Mouse (Mus musculus) kidney, embryonic 15.5 days (tissue): ENCODE measurements around the gene Itga8. TPM values are rescaled to one million over a fixed set of nuclear protein-coding genes. Genes with fewer than 3 reads are reported as not detected.
A peak's percentile ranks its signal among the peaks of the same experiment; 100 is the strongest.

Experiments used
- ATAC-seq: fragments of 200-750 bp; cut with Nextera tagmentation; replicated peaks from 2 replicates; pipeline ENCODE4 v1.8.0; 2017; ENCODE audit warnings: moderate TSS enrichment; ENCODE audit not compliant: low FRiP score
- H3K27ac ChIP-seq: fragments of 300-500 bp; sonication (generic); 2 replicates; pipeline ENCODE4 v1.5.1; 2015; ENCODE audit warnings: mild to moderate bottlenecking, inconsistent platforms
- H3K27me3 ChIP-seq: fragments of 300-500 bp; sonication (generic); 2 replicates; pipeline ENCODE4 v1.6.1; 2015; ENCODE audit warnings: inconsistent platforms
- H3K36me3 ChIP-seq: fragments of 300-500 bp; sonication (generic); 2 replicates; pipeline ENCODE4 v1.6.1; 2015; ENCODE audit warnings: inconsistent platforms
- H3K4me1 ChIP-seq: fragments of 300-500 bp; sonication (generic); 2 replicates; pipeline ENCODE4 v1.6.1; 2015; ENCODE audit warnings: inconsistent platforms
- H3K4me2 ChIP-seq: fragments of 300-500 bp; sonication (generic); 2 replicates; pipeline ENCODE4 v1.6.1; 2015; ENCODE audit warnings: moderate library complexity, mild to moderate bottlenecking, inconsistent platforms
- H3K4me3 ChIP-seq: fragments of 300-500 bp; sonication (generic); replicated peaks from 2 replicates; pipeline ENCODE4 v1.5.1; 2015; ENCODE audit warnings: mild to moderate bottlenecking, inconsistent platforms
- H3K9ac ChIP-seq: fragments of 300-500 bp; sonication (generic); 2 replicates; pipeline ENCODE4 v1.6.1; 2015; ENCODE audit warnings: mild to moderate bottlenecking, inconsistent platforms
- H3K9me3 ChIP-seq: fragments of 300-500 bp; sonication (generic); replicated peaks from 2 replicates; pipeline ENCODE4 v1.6.1; 2016; ENCODE audit warnings: inconsistent platforms
- WGBS: fragments of 180-500 bp; shearing (Covaris S2); methylation state at CpG from one replicate; pipeline ENCODE4 v1.1.7; 2015; ENCODE audit warnings: mixed read lengths; 5-methylcytosine and 5-hydroxymethylcytosine counted together
- polyA plus RNA-seq: library from polyadenylated mRNA; unstranded; fragments of >200 nt; fragmentation: Nextera tagmentation; extraction: Ambion mirVana; gene quantifications from 2 replicates; pipeline ENCODE4 v1.2.1, GENCODE M21; 2015

The Itga8 gene
- polyA plus RNA-seq, 1 experiment from 2014 or later = 39.8 TPM

GRCm38 (mm10) chr2:12318715-12319114 is 17.0 kb upstream of the Itga8 start:
- Histone ChIP-seq H3K27me3 (no peaks in the 10 kb centered on the region), H3K9me3 (0 out of 2 replicates have a peak, but pooled peaks cover 5% of the 10 kb centered on the region), H3K36me3 (no peaks in the 10 kb centered on the region), H3K4me2 (no peak overlapping the region), H3K27ac (no peak overlapping the region), H3K9ac (no peak overlapping the region), H3K4me1 (0 out of 2 replicates have a peak, but pooled peaks cover 5% of the 10 kb centered on the region), H3K4me3 (no peak overlapping the region)
- 89% methylated on average over 3 of the region's 3 CpGs for WGBS
- no peak for ATAC-seq

- no peak overlapping the region for H3K4me3 ChIP-seq
- 0 out of 2 replicates have a peak, but pooled peaks cover 5% of the 10 kb centered on the region for H3K9me3 ChIP-seq
- no peak overlapping the region for H3K9ac ChIP-seq
- 0 out of 2 replicates have a peak, but pooled peaks cover 5% of the 10 kb centered on the region for H3K4me1 ChIP-seq
- H3K36me3 ChIP-seq = no peaks in the 10 kb centered on the region
- H3K27me3 ChIP-seq = no peaks in the 10 kb centered on the region
- no peak overlapping the region for H3K4me2 ChIP-seq
- no peak overlapping the region for H3K27ac ChIP-seq
- no peak for ATAC-seq
- 70% methylated on average over 4 of the region's 4 CpGs for WGBS
Measured at GRCm38 (mm10) chr2:12318036-12318435, 16.3 kb upstream of the Itga8 start.

- WGBS = 79% methylated on average over 5 of the region's 5 CpGs
- no peak overlapping the region for H3K4me3 ChIP-seq
- H3K4me2 ChIP-seq = no peak overlapping the region
- ATAC-seq = no peak
- H3K27ac ChIP-seq = no peak overlapping the region
- no peaks in the 10 kb centered on the region for H3K9me3 ChIP-seq
- no peaks in the 10 kb centered on the region for H3K36me3 ChIP-seq
- H3K9ac ChIP-seq = no peak overlapping the region
- no peaks in the 10 kb centered on the region for H3K27me3 ChIP-seq
- 0 out of 2 replicates have a peak, but pooled peaks cover 5% of the 10 kb centered on the region for H3K4me1 ChIP-seq
Measured at GRCm38 (mm10) chr2:12317343-12317742, 15.6 kb upstream of the Itga8 start.

GRCm38 (mm10) chr2:12316361-12316760 is 14.6 kb upstream of the Itga8 start:
- Histone ChIP-seq H3K9ac (no peak overlapping the region), H3K9me3 (no peaks in the 10 kb centered on the region), H3K36me3 (no peaks in the 10 kb centered on the region), H3K4me3 (no peak overlapping the region), H3K27ac (no peak overlapping the region), H3K4me2 (no peak overlapping the region), H3K27me3 (no peaks in the 10 kb centered on the region), H3K4me1 (0 out of 2 replicates have a peak, but pooled peaks cover 5% of the 10 kb centered on the region)
- WGBS = 37% methylated on average over 7 of the region's 7 CpGs
- ATAC-seq = no peak

GRCm38 (mm10) chr2:12314028-12314427 is 12.3 kb upstream of the Itga8 start:
- ATAC-seq = no peak

GRCm38 (mm10) chr2:12308466-12308865 is 6.7 kb upstream of the Itga8 start:
- no peak overlapping the region for H3K27ac ChIP-seq
- 0 out of 2 replicates have a peak, but pooled peaks cover 4% of the 10 kb centered on the region for H3K4me1 ChIP-seq
- H3K27me3 ChIP-seq = no peaks in the 10 kb centered on the region
- no peaks in the 10 kb centered on the region for H3K36me3 ChIP-seq
- no peak for ATAC-seq
- H3K4me2 ChIP-seq = no peak overlapping the region
- no peak overlapping the region for H3K4me3 ChIP-seq
- H3K9ac ChIP-seq = no peak overlapping the region
- no peaks in the 10 kb centered on the region for H3K9me3 ChIP-seq

More at GRCm38 (mm10) chr2:12314028-12314427, 12.3 kb upstream of the Itga8 start:
- no peak overlapping the region for H3K4me2 ChIP-seq
- H3K4me3 ChIP-seq = no peak overlapping the region
- no peaks in the 10 kb centered on the region for H3K36me3 ChIP-seq
- 75% methylated on average over 6 of the region's 6 CpGs for WGBS
- no peaks in the 10 kb centered on the region for H3K9me3 ChIP-seq
- H3K4me1 ChIP-seq = 0 out of 2 replicates have a peak, but pooled peaks cover 5% of the 10 kb centered on the region
- no peaks in the 10 kb centered on the region for H3K27me3 ChIP-seq
- H3K9ac ChIP-seq = no peak overlapping the region
- H3K27ac ChIP-seq = no peak overlapping the region

GRCm38 (mm10) chr2:12307311-12307710 is 5.6 kb upstream of the Itga8 start:
- no peak for ATAC-seq
- Histone ChIP-seq H3K27ac (no peak overlapping the region), H3K4me3 (no peak overlapping the region), H3K9ac (no peak overlapping the region), H3K9me3 (no peaks in the 10 kb centered on the region), H3K36me3 (no peaks in the 10 kb centered on the region), H3K4me2 (no peak overlapping the region), H3K4me1 (0 out of 2 replicates have a peak, but pooled peaks cover 4% of the 10 kb centered on the region), H3K27me3 (no peaks in the 10 kb centered on the region)

- Histone ChIP-seq H3K9me3 (no peaks in the 10 kb centered on the region), H3K9ac (no peak overlapping the region), H3K27ac (no peak overlapping the region), H3K4me1 (peaks cover 13% of the 10 kb centered on the region; the same call in 1 of the 2 replicates), H3K4me3 (no peak overlapping the region), H3K4me2 (no peak overlapping the region), H3K36me3 (no peaks in the 10 kb centered on the region), H3K27me3 (peaks cover 8% of the 10 kb centered on the region; the same call in 1 of the 2 replicates)
- ATAC-seq = no peak
- 60% methylated on average over 9 of the region's 9 CpGs for WGBS
Measured at GRCm38 (mm10) chr2:12305064-12305650, 3.4 kb upstream of the Itga8 start.

- WGBS = 46% methylated on average over 15 of the region's 15 CpGs
- Histone ChIP-seq H3K27me3 (peaks cover 8% of the 10 kb centered on the region; the same call in 1 of the 2 replicates), H3K4me2 (peak overlapping the region; percentile 88), H3K4me1 (peaks cover 12% of the 10 kb centered on the region; the same call in 1 of the 2 replicates), H3K9ac (peak overlapping the region; percentile 65), H3K36me3 (no peaks in the 10 kb centered on the region), H3K27ac (peak overlapping the region; percentile 69), H3K9me3 (no peaks in the 10 kb centered on the region), H3K4me3 (peak overlapping the region; percentile 56)
- peak; percentile 37; the same call in 1 of the 2 replicates for ATAC-seq
Measured at GRCm38 (mm10) chr2:12300449-12301228, 1.1 kb downstream of the Itga8 start.

GRCm38 (mm10) chr2:12297287-12297686 is 4.4 kb downstream of the Itga8 start:
- ATAC-seq = no peak
- H3K27ac ChIP-seq = no peak overlapping the region
- H3K4me3 ChIP-seq = no peak overlapping the region
- H3K27me3 ChIP-seq = peaks cover 8% of the 10 kb centered on the region; the same call in 1 of the 2 replicates
- 80% methylated on average over 5 of the region's 5 CpGs for WGBS
- H3K36me3 ChIP-seq = no peaks in the 10 kb centered on the region
- peaks cover 29% of the 10 kb centered on the region for H3K4me1 ChIP-seq
- H3K9ac ChIP-seq = no peak overlapping the region
- no peaks in the 10 kb centered on the region for H3K9me3 ChIP-seq
- no peak overlapping the region for H3K4me2 ChIP-seq

GRCm38 (mm10) chr2:12295150-12295549 is 6.6 kb downstream of the Itga8 start:
- WGBS = 59% methylated on average over 6 of the region's 6 CpGs
- H3K27me3 ChIP-seq = no peaks in the 10 kb centered on the region
- H3K4me2 ChIP-seq = no peak overlapping the region
- peaks cover 20% of the 10 kb centered on the region for H3K4me1 ChIP-seq
- no peak for ATAC-seq
- H3K27ac ChIP-seq = no peak overlapping the region
- no peaks in the 10 kb centered on the region for H3K9me3 ChIP-seq
- H3K36me3 ChIP-seq = no peaks in the 10 kb centered on the region
- no peak overlapping the region for H3K4me3 ChIP-seq
- no peak overlapping the region for H3K9ac ChIP-seq

GRCm38 (mm10) chr2:12294060-12294459 is 7.7 kb downstream of the Itga8 start:
- Histone ChIP-seq H3K36me3 (no peaks in the 10 kb centered on the region), H3K27me3 (no peaks in the 10 kb centered on the region), H3K4me2 (no peak overlapping the region), H3K9ac (no peak overlapping the region), H3K9me3 (no peaks in the 10 kb centered on the region), H3K27ac (no peak overlapping the region), H3K4me1 (peaks cover 17% of the 10 kb centered on the region), H3K4me3 (no peak overlapping the region)
- 48% methylated on average over 3 of the region's 3 CpGs for WGBS
- no peak for ATAC-seq
